Mouse (Mus musculus) C2C12 (cell line): ENCODE results near the gene Zfp982.

Source experiments
- CTCF ChIP-seq: IDR thresholded peaks from one replicate; pipeline ENCODE4 v1.5.1; 2011; ENCODE audit not compliant: control insufficient read depth, insufficient read depth, insufficient read length
- MYOD1 ChIP-seq: IDR thresholded peaks from one replicate; pipeline ENCODE4 v1.6.1; 2011; ENCODE audit warnings: low read depth; ENCODE audit not compliant: control insufficient read depth, insufficient read length
- USF1 ChIP-seq: IDR thresholded peaks from one replicate; pipeline ENCODE4 v1.6.1; 2011; ENCODE audit warnings: low read depth, mild to moderate bottlenecking, control low read depth, moderate library complexity

DNA sequence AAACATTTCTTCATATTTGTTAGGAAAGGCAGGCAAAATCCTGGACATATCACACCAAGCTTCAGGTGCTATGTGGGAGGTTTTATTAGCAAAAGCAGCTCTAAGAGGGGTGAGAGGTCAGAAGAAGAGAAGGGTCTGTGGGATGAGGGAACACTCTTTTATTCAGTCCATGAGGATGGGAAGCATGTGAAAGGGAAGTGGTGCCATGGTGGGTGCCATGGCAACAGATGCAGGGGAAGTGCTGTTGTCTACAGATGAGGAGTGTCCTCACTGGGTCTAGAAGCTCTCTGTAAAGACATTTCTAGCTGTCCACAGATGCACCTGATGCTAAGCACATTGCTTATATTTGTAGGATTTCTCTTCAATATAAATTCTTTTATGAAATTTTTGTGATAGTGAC, 48.9 kb downstream of the Zfp982 start:
- TF ChIP-seq CTCF (no peak), MYOD1 (no peak), USF1 (no peak)
